Mouse (Mus musculus): ENCODE measurements at regions not wholly inside any gene's neighbourhood (a gene's known extent, or its start where the extent isn't known, plus 50 kb on each side); places are given as distances from the start of the nearest gene placed in this dataset.
A peak's percentile ranks its signal among the peaks of the same experiment; 100 is the strongest.

DNA sequence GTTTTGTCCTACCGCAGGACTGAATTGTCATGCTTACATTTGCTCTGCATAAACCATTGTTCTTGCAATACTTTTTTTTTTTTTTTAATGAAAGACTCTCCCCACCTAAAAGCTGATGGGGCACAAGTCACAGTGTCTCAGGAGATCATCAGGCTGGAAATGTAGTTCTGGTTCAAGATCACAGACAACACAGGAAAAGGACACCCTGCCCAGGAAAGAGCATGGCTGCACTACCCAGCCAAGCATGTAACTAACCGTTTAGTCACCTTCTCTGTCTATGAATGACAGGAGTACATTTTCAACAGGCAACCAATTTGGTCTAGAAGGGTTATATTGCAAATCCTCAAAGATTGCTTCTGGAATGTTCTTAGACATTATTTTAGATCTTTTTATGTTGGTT is 144.6 kb upstream of the Gk2 start:
- Histone ChIP-seq H3K9me3 (replicated peaks; ENCODE audit: control insufficient read depth, low read length) (no peaks in the 10 kb centered on the region), H3K36me3 (ENCODE audit: control insufficient read depth, insufficient read depth, low read length) (no peaks in the 10 kb centered on the region), H3K27me3 (replicated peaks; ENCODE audit: control insufficient read depth, insufficient read depth, low read length) (no peaks in the 10 kb centered on the region), H3K4me3 (ENCODE audit: low read depth, low read length) (no peak overlapping the region), H3K9ac (ENCODE audit: low read length) (no peak overlapping the region), H3K4me2 (ENCODE audit: low read length) (no peak overlapping the region), H3K27ac (ENCODE audit: low read depth, low read length) (no peak overlapping the region), H3K4me1 (ENCODE audit: control insufficient read depth, insufficient read depth, low read length) (0 out of 2 replicates have a peak, but pooled peaks cover 3% of the 10 kb centered on the region)
- no peak for DNase-seq (ENCODE audit: low spot score)
- ATAC-seq, result no peak
- WGBS, result 86% methylated on average over 2 of the region's 2 CpGs

DNA sequence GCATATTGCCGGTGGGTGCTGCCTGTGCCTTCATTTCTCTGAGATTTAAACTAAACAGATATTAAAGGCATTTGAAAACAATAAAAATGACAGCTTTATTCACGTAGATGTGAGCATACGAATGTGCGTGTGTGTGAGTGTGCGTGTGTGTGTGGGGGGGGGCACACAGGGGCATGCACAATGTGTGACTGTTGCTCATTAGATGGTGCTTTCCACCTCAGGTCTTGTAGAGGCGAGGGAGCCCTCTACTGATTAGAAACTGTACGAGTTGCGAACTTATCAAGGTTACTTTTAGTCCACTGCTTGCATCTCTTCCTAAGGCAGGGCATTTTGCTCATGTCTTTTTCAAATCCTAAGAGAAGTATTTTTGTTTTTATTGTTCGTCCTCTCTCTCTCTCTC is 141.9 kb upstream of the Gk2 start:
- Histone ChIP-seq H3K27ac (ENCODE audit: low read depth, low read length) (no peak overlapping the region), H3K4me3 (ENCODE audit: low read depth, low read length) (no peak overlapping the region), H3K9ac (ENCODE audit: low read length) (no peak overlapping the region), H3K9me3 (replicated peaks; ENCODE audit: control insufficient read depth, low read length) (no peaks in the 10 kb centered on the region), H3K4me1 (ENCODE audit: control insufficient read depth, insufficient read depth, low read length) (0 out of 2 replicates have a peak, but pooled peaks cover 3% of the 10 kb centered on the region), H3K4me2 (ENCODE audit: low read length) (no peak overlapping the region), H3K27me3 (replicated peaks; ENCODE audit: control insufficient read depth, insufficient read depth, low read length) (no peaks in the 10 kb centered on the region), H3K36me3 (ENCODE audit: control insufficient read depth, insufficient read depth, low read length) (no peaks in the 10 kb centered on the region)
- ATAC-seq (no peak), DNase-seq (ENCODE audit: low spot score) (peak; percentile 46)
- 78% methylated on average over 9 of the region's 9 CpGs for WGBS

DNA sequence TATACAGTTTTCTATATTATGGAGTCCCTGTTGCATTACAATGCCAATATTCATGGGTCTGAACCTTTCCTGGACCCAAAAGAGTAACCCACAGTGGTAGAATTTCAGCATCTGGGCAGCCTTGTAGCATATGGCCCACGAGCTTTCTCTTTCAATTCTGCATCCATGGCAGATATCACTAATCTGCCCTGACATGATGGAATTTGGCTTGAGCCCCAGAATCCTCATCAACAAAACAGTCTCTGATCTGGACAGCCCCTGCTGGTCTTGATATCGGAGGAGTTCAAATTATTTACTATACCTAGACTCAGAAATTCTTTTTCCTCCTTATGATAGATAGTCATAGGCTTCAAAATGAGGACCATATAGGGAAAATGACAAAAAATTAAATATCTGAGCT is 139.1 kb upstream of the Gk2 start:
- WGBS, result 65% methylated on average over 2 of the region's 2 CpGs
- Histone ChIP-seq H3K36me3 (ENCODE audit: control insufficient read depth, insufficient read depth, low read length) (no peaks in the 10 kb centered on the region), H3K27ac (ENCODE audit: low read depth, low read length) (no peak overlapping the region), H3K4me3 (ENCODE audit: low read depth, low read length) (no peak overlapping the region), H3K9ac (ENCODE audit: low read length) (no peak overlapping the region), H3K4me2 (ENCODE audit: low read length) (no peak overlapping the region), H3K4me1 (ENCODE audit: control insufficient read depth, insufficient read depth, low read length) (0 out of 2 replicates have a peak, but pooled peaks cover 3% of the 10 kb centered on the region), H3K27me3 (replicated peaks; ENCODE audit: control insufficient read depth, insufficient read depth, low read length) (0 out of 2 replicates have a peak, but pooled peaks cover 2% of the 10 kb centered on the region), H3K9me3 (replicated peaks; ENCODE audit: control insufficient read depth, low read length) (no peaks in the 10 kb centered on the region)
- ATAC-seq (no peak), DNase-seq (ENCODE audit: low spot score) (no peak)

DNA sequence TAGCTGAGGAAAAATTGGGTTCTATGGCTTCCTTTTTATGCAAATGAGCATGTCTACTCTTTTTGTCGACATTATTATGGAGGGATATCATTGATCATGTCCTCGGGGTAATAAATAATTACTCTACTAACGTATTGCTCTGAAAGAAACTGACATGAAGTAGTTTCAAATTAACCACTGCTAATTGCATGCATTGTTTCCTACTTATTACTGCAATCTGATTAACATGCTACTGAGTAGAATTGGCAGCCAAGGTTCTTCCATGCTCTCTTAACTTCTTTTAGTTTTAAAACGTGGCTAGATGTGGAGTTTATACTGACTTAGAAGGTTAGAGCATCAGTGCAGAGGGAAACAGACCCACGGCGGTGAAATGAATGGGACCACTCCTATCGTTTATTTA is 137.3 kb upstream of the Gk2 start:
- 24% methylated on average over 7 of the region's 7 CpGs for WGBS

DNA sequence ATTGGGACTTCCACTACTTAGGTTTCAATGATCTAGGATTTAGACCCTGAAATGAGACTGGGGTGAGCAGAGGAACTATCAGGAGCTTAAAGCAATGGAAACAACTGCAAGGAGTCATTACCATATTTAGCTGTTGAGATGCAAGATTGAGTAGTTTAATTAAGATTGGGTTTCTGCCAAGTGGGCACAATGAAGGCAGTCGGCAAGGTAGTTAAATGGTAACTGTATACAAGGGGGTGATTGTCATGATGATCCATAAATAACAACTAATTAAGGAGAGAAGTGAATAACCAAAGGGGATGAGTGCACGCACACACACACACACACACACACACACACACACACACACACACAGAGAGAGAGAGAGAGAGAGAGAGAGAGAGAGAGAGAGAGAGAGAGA is 125.7 kb upstream of the Gk2 start:
- WGBS, result 10% methylated on average over 2 of the region's 2 CpGs
- no peak overlapping the region for H3K4me3 ChIP-seq (ENCODE audit: low read depth, low read length)

More for the DNA sequence above, 137.3 kb upstream of the Gk2 start:
- Histone ChIP-seq H3K36me3 (ENCODE audit: control insufficient read depth, insufficient read depth, low read length) (no peaks in the 10 kb centered on the region), H3K4me1 (ENCODE audit: control insufficient read depth, insufficient read depth, low read length) (0 out of 2 replicates have a peak, but pooled peaks cover 3% of the 10 kb centered on the region), H3K27me3 (replicated peaks; ENCODE audit: control insufficient read depth, insufficient read depth, low read length) (0 out of 2 replicates have a peak, but pooled peaks cover 2% of the 10 kb centered on the region), H3K27ac (ENCODE audit: low read depth, low read length) (no peak overlapping the region), H3K4me3 (ENCODE audit: low read depth, low read length) (no peak overlapping the region), H3K4me2 (ENCODE audit: low read length) (no peak overlapping the region), H3K9ac (ENCODE audit: low read length) (no peak overlapping the region), H3K9me3 (replicated peaks; ENCODE audit: control insufficient read depth, low read length) (no peaks in the 10 kb centered on the region)
- peak; percentile 55 for ATAC-seq
- DNase-seq (ENCODE audit: low spot score), result peak; percentile 63

DNA sequence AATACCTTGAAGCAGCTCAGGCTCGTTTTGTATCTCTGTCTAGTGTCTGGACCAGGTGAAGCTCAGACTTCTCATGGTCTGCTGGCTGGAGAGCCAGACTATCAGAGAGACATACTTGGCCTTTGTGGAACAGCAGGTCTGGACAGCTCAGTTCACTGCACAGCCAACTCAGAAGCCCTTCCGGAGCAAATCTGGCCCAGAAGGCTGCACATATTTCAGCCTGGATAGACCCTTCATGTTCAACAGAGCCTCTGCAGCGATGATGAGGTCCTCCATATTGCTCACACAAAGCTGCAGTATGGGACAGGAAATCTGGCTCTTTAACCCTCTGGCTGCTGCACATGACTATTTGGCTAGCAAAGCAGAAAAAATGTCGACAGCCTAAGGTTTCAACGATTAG is 108.7 kb upstream of the Gk2 start:
- H3K4me3 ChIP-seq (ENCODE audit: low read depth, low read length), result no peak overlapping the region
- no peak overlapping the region for H3K4me2 ChIP-seq (ENCODE audit: low read length)
- H3K27ac ChIP-seq (ENCODE audit: low read depth, low read length), result no peak overlapping the region
- no peaks in the 10 kb centered on the region for H3K36me3 ChIP-seq (ENCODE audit: control insufficient read depth, insufficient read depth, low read length)
- H3K4me1 ChIP-seq (ENCODE audit: control insufficient read depth, insufficient read depth, low read length), result no peaks in the 10 kb centered on the region
- no peaks in the 10 kb centered on the region for H3K9me3 ChIP-seq (replicated peaks; ENCODE audit: control insufficient read depth, low read length)
- DNase-seq (ENCODE audit: low spot score), result peak; percentile 35
- no peak overlapping the region for H3K9ac ChIP-seq (ENCODE audit: low read length)
- WGBS, result 66% methylated on average over 5 of the region's 5 CpGs
- ATAC-seq, result no peak
- H3K27me3 ChIP-seq (replicated peaks; ENCODE audit: control insufficient read depth, insufficient read depth, low read length), result no peaks in the 10 kb centered on the region

More for the DNA sequence above, 125.7 kb upstream of the Gk2 start:
- Histone ChIP-seq H3K4me2 (ENCODE audit: low read length) (no peak overlapping the region), H3K9me3 (replicated peaks; ENCODE audit: control insufficient read depth, low read length) (no peaks in the 10 kb centered on the region), H3K9ac (ENCODE audit: low read length) (no peak overlapping the region), H3K27me3 (replicated peaks; ENCODE audit: control insufficient read depth, insufficient read depth, low read length) (0 out of 2 replicates have a peak, but pooled peaks cover 6% of the 10 kb centered on the region), H3K36me3 (ENCODE audit: control insufficient read depth, insufficient read depth, low read length) (no peaks in the 10 kb centered on the region), H3K27ac (ENCODE audit: low read depth, low read length) (no peak overlapping the region), H3K4me1 (ENCODE audit: control insufficient read depth, insufficient read depth, low read length) (no peaks in the 10 kb centered on the region)
- peak; percentile 80 for DNase-seq (ENCODE audit: low spot score)
- peak; percentile 88 for ATAC-seq

DNA sequence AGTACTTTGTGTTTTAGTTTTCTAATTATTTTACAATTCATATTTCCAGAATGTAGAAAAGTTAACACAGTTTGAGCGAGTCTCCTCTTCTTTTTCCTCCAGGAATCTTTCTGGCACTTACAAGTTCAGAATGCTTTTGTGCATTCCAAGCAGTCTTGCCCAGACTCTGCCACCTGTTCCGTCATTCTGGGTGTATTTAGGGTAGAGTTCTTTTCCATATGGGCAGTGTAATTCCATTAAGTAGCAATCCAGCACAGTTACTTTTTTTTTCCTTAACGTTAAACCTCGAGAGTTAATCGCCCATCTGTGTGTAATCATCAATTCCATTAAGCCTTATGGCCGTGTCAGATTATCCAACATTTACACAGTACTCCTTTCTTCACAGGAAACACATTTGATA is 106.9 kb upstream of the Gk2 start:
- Histone ChIP-seq H3K4me3 (ENCODE audit: low read depth, low read length) (no peak overlapping the region), H3K4me1 (ENCODE audit: control insufficient read depth, insufficient read depth, low read length) (no peaks in the 10 kb centered on the region), H3K27me3 (replicated peaks; ENCODE audit: control insufficient read depth, insufficient read depth, low read length) (no peaks in the 10 kb centered on the region), H3K4me2 (ENCODE audit: low read length) (no peak overlapping the region), H3K9ac (ENCODE audit: low read length) (no peak overlapping the region), H3K27ac (ENCODE audit: low read depth, low read length) (no peak overlapping the region), H3K9me3 (replicated peaks; ENCODE audit: control insufficient read depth, low read length) (no peaks in the 10 kb centered on the region), H3K36me3 (ENCODE audit: control insufficient read depth, insufficient read depth, low read length) (no peaks in the 10 kb centered on the region)
- WGBS, result 63% methylated on average over 6 of the region's 6 CpGs
- DNase-seq (ENCODE audit: low spot score), result peak; percentile 62
- no peak; the same call in 1 of the 2 replicates for ATAC-seq

DNA sequence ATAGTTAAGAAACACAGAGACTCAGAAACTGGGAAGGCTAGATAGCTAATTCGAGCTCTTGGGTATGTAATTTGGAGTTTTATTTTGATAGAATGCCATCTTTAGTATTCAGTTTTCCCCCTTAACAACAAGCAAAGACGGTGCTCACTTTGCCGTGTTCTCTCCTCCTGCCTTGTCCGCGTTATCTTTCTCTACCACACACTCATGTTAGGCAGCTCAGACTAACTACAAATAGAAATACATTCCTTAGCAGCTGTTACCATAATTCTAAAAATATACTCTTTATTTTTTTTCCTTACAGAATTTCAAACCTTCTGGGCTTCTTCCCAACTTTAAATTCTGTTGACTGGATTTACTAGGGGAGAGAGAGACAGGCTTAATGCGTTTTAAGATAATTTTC is 97.5 kb upstream of the Gk2 start:
- Histone ChIP-seq H3K4me2 (ENCODE audit: low read length) (no peak overlapping the region), H3K4me3 (ENCODE audit: low read depth, low read length) (no peak overlapping the region), H3K36me3 (ENCODE audit: control insufficient read depth, insufficient read depth, low read length) (no peaks in the 10 kb centered on the region), H3K27ac (ENCODE audit: low read depth, low read length) (no peak overlapping the region), H3K4me1 (ENCODE audit: control insufficient read depth, insufficient read depth, low read length) (no peaks in the 10 kb centered on the region), H3K9me3 (replicated peaks; ENCODE audit: control insufficient read depth, low read length) (0 out of 2 replicates have a peak, but pooled peaks cover 2% of the 10 kb centered on the region), H3K9ac (ENCODE audit: low read length) (no peak overlapping the region), H3K27me3 (replicated peaks; ENCODE audit: control insufficient read depth, insufficient read depth, low read length) (no peaks in the 10 kb centered on the region)
- ATAC-seq, result no peak
- WGBS, result 86% methylated on average over 6 of the region's 6 CpGs
- DNase-seq (ENCODE audit: low spot score), result no peak

DNA sequence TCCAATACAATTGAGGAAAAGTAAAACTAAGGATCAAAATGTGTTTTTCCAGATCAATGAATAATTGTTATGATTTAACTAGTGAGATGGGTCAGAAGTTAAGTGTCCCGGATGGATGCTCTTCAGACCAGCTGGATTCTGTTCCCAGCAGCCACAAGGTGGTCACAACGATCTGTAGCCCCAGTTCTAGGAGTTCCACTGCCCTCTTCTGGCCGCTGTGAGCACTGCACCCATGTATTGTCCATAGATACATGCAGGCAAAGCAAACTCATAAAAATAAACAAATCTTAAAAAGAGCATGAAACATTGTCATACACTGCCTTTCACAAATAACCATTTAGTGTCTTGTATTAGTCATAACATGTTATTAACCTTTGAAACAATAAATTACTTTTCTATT is 96.3 kb upstream of the Gk2 start:
- WGBS, result 71% methylated on average over 3 of the region's 3 CpGs
- Histone ChIP-seq H3K9me3 (replicated peaks; ENCODE audit: control insufficient read depth, low read length) (0 out of 2 replicates have a peak, but pooled peaks cover 2% of the 10 kb centered on the region), H3K4me1 (ENCODE audit: control insufficient read depth, insufficient read depth, low read length) (no peaks in the 10 kb centered on the region), H3K27me3 (replicated peaks; ENCODE audit: control insufficient read depth, insufficient read depth, low read length) (no peaks in the 10 kb centered on the region), H3K4me3 (ENCODE audit: low read depth, low read length) (no peak overlapping the region), H3K36me3 (ENCODE audit: control insufficient read depth, insufficient read depth, low read length) (no peaks in the 10 kb centered on the region), H3K9ac (ENCODE audit: low read length) (no peak overlapping the region), H3K27ac (ENCODE audit: low read depth, low read length) (no peak overlapping the region), H3K4me2 (ENCODE audit: low read length) (no peak overlapping the region)
- DNase-seq (ENCODE audit: low spot score), result no peak
- no peak for ATAC-seq
